Mouse (Mus musculus) naive thymus-derived CD4-positive, alpha-beta T cell, adult 2 months (primary cell): ENCODE data around the gene Acadsb.
"Not testable (repeated sequence)": the region's sequence is repeated elsewhere in the genome, so short reads cannot be mapped to it uniquely, and the experiment has no call there.

Experiments
- DNase-seq: peaks from one replicate; pipeline ENCODE4 v3.0.0-alpha.2; 2011; ENCODE audit warnings: low read depth

Gene Acadsb

DNA sequence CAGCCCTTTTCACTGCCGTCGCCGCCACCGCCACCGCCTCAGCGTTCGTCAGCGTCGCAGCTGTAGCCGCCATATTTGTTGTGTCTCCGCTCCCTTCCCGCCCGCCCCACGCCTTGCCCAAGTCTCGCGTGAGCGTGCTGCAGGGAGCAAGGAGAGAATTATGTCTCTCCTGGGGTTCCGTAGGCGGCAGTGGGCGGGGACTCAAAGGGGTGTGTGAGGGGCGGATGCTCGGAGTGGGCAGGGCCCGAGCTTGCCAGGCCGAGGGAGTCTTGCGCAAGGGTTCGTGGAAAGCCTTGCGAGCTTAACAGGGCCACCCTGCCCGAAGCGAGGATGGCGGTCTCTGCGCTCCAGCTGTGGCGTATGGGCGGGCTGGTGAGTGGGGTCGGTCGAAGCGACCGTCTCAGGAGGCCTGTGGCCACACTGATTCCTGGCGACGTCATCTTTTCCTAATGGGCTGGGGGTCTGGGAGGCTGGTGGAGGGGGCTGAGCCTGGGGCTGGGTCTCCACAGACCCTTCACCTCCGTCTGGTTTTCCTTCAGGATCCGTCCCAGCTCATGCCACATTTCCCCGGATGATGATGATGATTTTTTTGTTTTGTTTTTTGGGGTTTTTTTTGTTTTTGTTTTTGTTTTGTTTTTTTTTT, at the start of gene Acadsb, which contains the start of gene Ikzf5:
TSS of gene Acadsb (plus strand) at position 186 of the 643 bp plus-strand sequence.
TSS of gene Ikzf5 (minus strand) at position 106 of the 643 bp plus-strand sequence.
- DNase-seq: peak; percentile 98

DNA sequence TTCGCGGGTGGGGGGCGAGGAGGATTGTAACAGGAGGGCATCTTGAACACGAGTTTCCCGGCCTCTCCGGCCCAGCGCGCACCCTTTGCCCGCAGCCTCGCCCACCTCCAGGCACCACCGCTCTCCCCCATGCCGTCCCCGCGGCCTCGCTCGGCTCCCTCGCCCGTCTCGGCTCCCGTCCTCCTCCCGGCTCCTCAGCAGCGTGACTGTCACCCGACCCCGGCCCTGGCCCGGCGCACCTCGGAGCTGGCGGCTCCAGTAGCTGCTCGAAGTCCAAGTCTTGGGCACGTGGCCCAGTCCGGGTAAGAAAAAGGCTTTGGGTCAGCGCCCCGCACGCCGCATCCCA, 48.2 kb upstream of the Acadsb start:
- DNase-seq: no peak

DNA sequence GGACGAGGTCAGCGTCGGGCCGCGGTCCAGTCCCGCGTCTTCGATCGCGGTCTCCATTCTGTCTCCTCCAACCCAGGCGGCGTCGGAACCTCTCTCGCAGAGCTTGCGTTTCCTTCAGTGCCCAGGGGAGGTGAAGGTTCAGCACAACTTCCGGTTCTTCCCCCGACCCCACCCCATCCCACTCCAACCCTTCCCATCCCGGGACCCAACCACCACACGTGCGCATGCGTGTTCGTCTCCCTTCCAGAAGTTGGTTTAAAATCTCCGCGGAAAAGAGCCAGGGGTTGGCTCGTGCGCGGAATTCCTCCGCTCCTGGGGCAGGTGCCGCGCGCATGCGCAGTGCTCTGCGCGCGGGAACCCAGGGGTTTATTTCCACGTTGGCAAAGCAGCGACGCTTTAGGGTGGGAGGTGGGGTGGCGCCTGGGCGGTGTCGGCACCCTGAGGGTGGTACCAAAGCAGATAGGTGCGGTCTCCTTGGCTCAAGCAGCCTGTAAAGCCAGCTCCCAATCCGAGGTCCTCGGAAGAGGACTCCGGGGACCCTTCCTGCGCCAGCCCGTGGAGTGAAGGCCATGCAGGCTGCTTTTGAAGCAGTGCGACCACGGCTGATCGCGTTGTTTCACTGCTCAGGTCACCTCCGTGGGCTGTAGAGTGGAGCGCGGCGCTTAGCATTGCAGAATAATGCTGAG, 47.6 kb upstream of the Acadsb start, which contains the start of gene 2310057M21Rik:
TSS of gene 2310057M21Rik (minus strand) at position 145 of the 686 bp plus-strand sequence.
- peak; percentile 93 for DNase-seq

DNA sequence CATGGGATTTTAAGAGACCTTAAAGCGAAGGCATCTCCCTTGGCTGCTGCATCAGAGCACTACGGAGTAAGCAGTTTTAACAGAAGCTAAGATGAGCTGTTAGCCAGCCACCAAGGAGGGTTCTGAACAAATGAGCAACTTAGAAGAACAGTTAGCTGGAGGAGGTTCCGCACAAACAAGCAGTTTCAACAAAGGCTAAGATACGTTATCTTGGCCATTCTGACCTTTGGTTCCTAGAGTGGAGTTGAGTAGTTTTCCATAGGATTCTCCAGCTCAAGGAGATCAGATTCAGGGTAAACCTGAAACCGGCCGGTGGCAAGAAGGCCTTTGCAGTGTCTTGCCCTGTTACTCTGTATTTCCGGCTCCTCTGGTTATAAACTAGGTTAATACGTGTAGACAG, 46.3 kb upstream of the Acadsb start:
- DNase-seq: no peak

DNA sequence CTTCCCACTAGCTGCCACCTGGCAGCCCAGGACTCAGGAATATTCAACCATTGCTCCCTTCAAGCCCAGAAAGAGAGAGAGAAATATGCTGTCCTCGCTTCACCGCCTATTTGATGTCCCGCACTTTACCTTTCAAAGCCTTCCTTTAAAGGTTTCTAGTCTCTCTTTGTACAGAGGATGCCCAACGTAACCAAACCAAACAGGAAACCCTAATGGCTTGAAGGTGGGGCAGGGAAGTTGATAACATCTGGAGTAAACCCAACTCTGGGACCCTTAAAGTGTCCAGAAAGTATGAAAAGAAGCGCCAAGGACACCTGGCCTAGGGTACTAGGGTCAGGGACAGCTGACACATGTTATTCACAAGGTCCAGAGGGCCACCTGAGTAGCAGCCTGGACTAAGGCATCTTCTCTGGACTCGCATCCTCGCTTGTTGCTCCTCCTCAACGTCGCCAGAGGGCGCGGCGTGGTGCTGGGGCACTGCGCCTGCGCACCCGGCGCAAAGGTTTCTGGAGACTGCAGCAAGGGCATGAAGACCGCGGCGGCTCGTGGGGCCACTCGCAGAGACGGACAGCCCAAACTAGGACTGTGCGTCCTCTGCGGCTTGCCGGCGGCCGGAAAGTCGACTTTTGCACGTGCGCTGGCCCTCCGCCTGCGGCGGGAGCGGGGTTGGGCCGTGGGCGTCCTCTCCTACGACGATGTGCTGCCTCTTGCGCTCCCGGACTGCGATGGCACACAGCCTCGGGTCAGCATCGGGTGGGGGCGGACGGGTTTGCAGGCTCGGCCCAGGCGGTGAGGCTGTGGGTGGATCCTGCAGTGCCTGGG, 39.5 kb upstream of the Acadsb start, which contains the start of gene Pstk:
TSS of gene Pstk (plus strand) at position 494 of the 822 bp plus-strand sequence.
- DNase-seq: peak; percentile 93

DNA sequence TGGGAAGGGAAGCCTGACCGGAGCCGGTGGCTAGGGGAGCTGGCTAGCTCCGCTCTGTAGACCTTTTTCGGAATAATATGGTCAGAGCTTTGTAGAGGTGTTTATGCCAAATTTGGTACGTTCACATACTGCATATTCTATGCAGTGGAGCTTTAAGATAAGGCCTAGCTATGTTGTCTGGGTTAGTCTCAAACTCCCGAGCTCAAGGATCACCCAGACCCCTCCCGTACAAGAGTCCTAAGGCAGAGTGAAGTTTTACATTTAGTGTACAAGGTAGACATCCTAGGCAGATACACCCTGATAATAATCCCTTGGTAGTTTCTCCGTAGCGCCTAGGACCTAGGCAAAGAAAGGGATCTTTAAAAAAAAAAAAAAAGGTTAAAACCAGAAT, 38.9 kb upstream of the Acadsb start:
- no peak for DNase-seq

DNA sequence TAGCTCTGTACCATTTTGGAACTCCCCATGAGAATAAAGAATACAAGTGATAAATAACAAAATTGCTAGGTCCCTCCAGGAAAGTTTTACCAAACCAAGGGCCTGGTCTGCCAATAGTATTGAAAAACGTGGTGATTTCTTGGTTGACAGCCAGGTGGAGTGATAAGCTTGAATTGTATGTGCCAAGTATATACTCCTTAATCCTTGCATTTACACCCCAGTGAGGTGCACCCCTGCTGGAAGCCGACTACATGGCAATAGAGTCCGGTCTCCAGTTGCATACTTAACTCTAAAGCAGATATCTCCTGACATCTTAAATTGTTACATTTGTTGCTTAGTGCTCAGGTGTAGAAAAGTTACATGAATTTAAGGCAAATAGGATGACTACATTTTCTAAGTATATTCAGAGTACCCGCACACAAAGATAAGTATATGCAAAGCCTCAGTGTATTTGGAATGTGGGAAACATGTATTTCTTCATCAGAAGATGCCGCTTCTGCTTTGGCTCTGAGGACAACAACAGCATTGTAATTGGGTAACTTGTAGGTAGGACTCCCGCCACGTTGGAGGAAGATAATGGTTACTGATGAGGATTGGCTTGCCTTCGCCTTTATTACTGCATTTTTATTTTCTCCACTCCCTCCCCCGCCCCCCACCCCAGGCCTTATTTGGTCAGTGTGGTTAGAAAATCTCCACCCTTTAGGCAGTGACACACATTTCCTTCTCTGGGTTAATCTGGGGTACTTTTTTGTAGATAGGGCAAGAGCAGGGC, 38.3 kb upstream of the Acadsb start:
- DNase-seq: peak; percentile 41

DNA sequence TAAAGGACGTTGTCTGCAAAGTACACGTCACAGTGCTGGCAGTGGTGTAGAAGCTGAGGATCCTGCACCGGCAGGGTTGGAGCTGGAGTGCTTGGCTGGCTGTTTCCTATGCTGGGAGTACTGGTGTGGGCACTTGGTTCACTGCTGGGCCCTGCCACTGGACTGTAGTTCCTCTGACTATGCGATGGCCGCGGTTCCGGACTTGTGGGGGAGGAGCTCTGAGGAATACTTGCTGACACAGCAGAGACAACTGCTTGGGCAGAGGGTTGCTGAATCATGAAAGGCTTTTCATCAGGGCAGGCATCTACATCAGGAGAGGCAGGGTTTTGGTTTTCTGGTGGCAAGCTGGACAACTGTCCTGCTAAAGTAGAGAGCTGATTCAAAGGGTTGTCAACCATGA, 18.6 kb upstream of the Acadsb start:
- not testable (repeated sequence) for DNase-seq

DNA sequence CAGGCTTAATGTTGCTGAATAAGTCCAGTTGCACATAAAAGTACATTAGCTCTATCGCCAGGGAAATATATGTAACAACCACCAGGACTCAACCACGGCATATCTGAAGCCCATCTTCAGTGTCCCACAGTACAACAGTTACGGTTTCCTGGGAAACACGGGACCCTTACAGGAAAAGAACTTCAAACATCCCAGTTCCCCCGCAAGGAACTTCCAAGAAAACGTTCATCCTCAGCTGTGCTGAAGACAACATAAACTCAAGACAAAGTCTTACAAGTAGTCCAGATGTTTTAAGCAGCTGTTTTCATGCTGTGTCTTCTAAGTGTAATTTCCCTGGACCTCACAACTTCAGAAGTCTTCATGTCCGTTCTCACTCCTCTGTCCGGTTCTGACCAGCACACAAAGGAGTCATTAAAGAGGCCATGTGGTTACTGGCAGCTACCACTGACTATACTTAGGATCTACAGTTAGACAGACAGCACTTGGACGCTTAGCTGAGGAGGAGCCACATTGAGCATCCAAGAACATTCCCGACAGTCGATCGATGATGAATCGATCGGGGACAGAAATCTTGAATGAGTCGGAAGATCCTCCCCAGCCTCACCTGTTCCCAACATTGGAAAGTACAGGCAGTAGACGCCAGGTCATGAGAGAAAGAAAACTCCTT, 947 bp upstream of the Acadsb start:
- peak; percentile 36 for DNase-seq

DNA sequence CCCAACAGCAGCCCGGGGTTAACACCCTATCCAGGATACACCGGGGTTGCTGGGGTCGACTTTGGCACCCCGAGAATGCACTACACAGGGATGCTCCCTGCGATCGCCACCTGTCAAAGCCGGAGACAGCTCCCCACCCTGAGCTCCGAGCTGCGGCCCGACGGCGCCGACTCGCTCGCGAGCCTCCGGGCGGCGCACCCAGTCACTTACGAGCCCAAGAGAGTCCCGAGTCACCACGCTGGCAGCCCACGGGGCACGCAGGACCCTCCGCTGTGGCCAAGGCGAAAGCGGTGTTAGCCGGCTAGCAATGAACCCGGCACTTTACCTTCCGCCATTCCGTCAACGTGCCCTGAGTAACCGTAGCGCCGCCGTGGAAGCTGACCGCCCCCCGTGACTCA, 414 bp upstream of the Acadsb start:
- no peak for DNase-seq

DNA sequence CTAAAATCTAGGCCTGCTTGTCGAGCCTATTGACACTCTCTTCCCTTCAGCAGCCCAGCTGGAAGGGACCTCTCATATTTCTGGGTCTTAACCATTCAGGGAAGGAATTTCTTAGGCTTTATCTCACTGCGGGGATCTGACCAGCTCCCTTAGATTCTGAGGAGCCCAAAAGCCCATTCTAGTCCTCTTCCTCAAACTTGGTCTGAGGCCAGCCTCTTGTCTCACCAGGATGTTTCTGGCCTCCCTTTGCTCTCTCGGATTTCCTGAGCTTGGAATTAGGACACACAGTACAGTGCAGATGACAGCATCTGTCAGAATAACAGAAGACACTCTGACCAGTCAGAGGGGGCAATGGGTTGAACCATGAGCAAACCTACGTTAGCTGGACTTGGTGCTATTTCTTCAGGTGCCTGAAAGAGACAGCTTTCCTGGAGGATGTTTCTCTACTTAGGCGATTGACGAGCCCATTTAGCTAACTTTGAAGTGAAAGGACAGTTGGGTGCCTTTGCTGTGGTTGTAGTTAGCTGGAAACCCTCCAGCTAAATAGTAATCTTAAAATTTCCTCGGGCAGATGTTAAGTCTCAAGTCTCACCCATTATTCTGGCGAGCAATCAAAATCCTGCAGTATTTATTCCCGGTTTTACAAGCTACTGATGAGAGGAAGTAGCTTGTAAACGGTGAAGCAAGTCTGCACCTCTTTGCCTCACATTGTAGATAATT, 980 bp downstream of the Acadsb start:
- no peak for DNase-seq

DNA sequence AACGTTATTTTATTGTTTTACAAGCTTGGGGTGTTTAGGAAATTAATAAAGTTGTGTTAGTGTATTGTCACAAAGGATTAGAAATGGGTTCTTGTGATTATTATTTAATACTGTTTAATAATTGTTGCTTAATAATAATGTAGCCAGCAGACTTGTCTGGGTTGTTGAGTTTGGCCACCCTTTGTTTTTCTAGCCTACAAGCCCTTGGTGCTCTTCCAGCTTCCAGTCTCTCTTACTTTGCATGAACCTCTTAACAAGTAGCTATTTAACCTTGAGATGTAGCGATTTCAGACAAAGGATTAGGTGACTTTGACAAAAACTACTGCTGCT, 1.5 kb downstream of the Acadsb start:
- no peak for DNase-seq

DNA sequence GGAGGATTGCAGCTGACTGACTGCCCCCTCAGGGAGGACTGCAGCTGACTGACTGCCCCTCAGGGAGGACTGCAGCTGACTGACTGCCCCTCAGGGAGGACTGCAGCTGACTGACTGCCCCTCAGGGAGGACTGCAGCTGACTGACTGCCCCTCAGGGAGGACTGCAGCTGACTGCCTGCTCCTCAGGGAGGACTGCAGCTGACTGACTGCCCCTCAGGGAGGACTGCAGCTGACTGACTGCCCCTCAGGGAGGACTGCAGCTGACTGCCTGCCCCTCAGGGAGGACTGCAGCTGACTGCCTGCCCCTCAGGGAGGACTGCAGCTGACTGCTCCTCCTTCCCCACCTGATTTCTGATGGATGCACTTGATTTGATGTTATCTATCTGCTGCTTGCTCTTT, 6.3 kb downstream of the Acadsb start:
- DNase-seq: not testable (repeated sequence)

DNA sequence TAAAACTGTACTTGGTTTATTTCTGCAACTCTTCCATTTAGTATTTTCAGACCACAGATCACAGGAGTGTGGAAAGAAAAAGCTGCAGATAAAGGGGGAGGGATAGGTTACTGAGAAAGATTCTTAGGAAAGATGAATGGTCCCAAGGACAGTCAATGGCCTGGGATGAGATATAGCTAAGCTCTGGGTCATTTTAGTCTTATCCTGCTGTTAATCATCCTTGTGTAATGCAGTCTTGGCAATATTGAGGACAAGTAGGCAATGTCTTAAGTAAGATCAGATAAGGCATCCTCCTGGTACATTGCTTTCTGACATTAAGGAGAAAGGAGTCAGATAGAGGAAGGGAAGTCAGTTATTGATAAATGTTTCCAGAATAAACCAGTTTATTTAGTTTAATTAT, 7.2 kb downstream of the Acadsb start:
- no peak for DNase-seq

DNA sequence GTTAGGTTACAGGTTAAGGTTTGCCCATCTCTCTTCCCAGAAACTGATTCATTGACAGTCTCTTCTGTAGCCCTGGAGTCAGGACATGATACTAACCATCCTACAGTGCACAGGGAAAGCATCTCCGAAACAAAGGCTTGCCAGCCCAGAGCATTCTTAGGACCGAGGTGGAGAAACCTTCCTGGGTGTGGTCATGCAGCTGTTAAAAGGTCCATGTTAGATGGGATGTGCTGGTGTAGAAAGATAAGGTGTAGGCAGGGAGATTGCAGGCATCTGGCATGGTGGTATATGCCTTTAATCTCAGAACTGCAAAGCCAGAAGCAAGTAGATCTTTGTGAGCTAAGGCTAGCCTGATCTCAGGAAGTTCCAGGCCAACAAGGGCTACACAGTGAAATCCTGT, 14.5 kb downstream of the Acadsb start:
- no peak for DNase-seq

DNA sequence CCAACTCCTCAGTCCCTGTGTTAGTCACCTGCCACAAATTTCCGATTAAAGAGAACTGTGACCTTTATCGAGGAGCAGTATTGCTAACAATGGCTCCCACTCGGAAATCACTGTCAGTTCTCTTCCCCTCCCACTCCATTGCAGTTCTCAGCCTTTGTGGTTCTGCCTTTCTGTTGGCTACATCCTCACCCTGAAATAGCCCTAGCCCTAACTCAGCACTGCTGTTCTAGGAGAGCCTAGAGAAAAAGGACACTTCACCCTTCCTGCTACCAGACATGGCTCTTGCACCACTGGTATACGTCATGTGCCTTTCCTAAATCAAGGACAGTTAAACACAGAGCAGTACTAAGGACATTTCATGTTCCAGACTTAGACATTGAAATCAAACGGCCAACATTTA, 16.9 kb downstream of the Acadsb start:
- DNase-seq: no peak

DNA sequence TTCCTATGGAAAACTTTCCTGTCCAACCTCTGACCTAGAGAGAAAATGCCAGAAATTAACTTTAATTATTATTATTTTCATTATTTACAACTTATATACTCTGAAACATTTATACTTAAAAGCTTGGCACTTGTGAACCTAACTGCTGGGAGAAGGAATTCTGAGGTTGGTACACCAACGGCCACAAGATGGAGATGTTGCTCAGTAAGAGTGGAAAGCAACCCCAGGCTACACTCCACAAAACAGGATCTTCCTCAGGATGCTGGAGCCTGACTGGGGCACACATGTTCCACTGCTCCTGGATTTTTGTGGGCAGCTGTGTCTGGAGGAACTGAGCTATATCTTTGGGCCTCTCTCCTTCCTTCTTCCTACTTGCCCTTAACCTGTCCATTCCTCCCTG, 21.8 kb downstream of the Acadsb start:
- no peak for DNase-seq

DNA sequence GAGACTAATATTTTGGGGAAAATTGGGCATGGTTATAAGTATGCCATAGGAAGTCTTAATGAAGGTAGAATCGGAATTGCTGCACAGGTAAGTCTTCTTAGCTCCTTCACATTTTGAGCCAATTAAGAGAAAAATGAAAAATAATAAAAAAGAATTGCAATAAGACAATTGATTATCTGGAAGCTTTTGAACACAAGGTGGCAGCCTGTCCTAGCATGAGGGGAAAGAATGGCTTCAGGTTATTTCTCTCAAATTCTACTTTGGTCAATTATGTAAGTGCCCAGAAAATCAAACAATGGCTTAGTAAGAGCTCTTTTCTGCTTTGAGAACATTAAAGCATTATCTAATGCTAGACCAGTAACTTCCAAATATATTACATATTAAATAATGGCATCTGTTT, 23.9 kb downstream of the Acadsb start:
- DNase-seq: no peak

DNA sequence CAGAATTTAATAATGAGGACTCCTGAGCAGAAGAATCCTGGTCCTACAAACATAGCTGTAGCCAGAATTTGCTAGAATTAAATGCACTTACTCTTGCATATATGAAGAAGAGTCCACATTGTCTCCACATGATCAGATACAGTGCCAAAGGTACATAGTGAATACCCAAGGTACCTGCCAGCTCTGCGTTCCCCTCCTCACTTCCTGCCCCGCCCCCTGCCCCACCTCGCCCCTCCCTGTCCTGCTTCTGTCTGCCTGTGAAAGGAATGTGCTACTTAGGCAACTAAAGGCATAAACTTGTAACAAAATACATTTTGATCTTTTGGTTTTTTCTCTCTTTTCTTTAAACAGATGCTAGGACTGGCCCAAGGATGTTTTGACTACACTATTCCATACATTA, 26.6 kb downstream of the Acadsb start:
- DNase-seq: no peak

DNA sequence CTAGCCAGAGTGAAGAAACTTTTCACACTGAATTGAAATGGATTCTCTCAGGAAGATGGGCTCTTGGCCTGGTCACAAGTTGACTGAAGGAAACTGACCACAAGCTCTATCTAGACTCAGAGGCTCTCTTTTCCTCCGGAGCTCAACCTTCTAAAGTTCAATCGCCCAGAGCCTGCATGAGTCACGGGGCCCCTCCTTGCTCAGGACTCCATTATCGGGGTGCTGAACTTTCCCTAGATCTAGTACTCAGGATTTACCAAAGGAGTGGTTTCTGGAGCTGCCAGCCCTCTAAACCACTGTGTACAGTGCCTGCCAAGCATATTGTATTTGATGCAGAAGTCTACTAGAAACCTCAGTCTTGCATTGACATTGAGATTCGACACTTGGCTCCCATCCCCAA, 46.3 kb downstream of the Acadsb start:
- DNase-seq: no peak

DNA sequence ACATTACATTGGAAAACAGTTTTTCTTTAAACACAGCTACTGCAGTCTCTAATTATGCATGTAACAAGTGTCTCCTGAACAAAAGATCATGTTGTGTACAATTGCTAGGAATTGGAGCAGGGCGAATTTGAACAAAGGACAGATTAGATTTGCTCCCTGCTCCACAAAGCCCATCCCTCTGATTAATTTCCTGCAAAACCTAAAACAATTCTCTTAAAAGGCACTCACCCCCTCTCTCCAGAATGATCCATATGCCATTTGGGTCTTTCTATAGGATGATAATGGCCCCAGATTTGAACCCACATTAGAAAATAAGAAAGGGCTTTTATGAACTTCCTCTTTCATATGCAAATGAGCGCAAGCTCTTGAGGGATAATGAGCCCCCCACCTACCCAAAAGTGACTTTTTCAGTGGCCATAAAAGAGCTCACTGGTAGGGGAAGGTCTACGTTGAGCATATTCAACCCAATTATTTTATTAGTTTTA, 54.8 kb downstream of the Acadsb start:
- DNase-seq: no peak
